15 mouse cellular contexts compared by ENCODE assay signal in genomic region chr16:55747250-55747649, GRCm38 (mm10).
DNase-seq lines count a peak whose midpoint lies in the region; ATAC-seq and TF ChIP-seq lines count a peak whose summit lies in the region.
"Had no signal": no experiment of that assay in that cellular context is flagged by ENCODE, and none has a peak within 500 bp of the region (broad histone marks: within the 10 kb centered on the region; RNA-seq: fewer than 3 reads in every experiment).

No protein-coding gene starts in this region.

- TF ChIP-seq EP300 in heart, adult 2 months (IDR thresholded peaks at IDR 0.05; ENCODE audit: insufficient read depth, low read depth, low read length), result no peak

- no peak for ATAC-seq in embryonic facial prominence, embryonic 11.5 days (replicated peaks; ENCODE audit: insufficient number of reproducible peaks, low FRiP score, low TSS enrichment, low read depth)
- ATAC-seq: intestine, postnatal 0 days had no signal

- DNase-seq in heart, adult 8-10 months (ENCODE audit: low spot score), result peak; percentile 21
- no peak for DNase-seq in heart, adult 2 months
- peak; percentile 27 for DNase-seq in CD4-positive, CD25-positive, alpha-beta regulatory T cell, adult 2 months (ENCODE audit: low read depth, low spot score)
- peak; percentile 68 for DNase-seq in embryonic facial prominence, embryonic 11.5 days (ENCODE audit: low spot score)
- DNase-seq in monocyte, adult 2 months (ENCODE audit: low read depth in 1 of 2, low spot score in 2 of 2), result peak; percentile 9 to 18
- no peak for DNase-seq in right cerebral cortex, postnatal 14 days
- no peak for DNase-seq in frontal cortex, adult 2 months (ENCODE audit: extremely low spot score in 1 of 2, low spot score in 1 of 2)
- no peak for DNase-seq in forebrain, embryonic 10.5 days (ENCODE audit: extremely low spot score, low spot score)
- DNase-seq: cerebellum, adult 18-20 months; kidney, postnatal 36 days; lung, adult 18-20 months; right cerebral cortex, postnatal 4 days; thymus, postnatal 25 days had no signal

- no peak overlapping the region for H3K4me3 ChIP-seq in heart, adult 2 months
- no peak overlapping the region for H3K4me3 ChIP-seq in embryonic facial prominence, embryonic 11.5 days (ENCODE audit: low read depth, low read length)
- H3K4me3 ChIP-seq in forebrain, embryonic 10.5 days, result no peak overlapping the region
- H3K4me3 ChIP-seq: midbrain, embryonic 10.5 days had no signal

- 65% methylated on average over 2 of the region's 2 CpGs for WGBS in heart, adult 2 months
- 24% methylated on average over 2 of the region's 2 CpGs for WGBS in embryonic facial prominence, embryonic 11.5 days
- WGBS in forebrain, embryonic 10.5 days, result 80% methylated on average over 2 of the region's 2 CpGs

- no peak overlapping the region for H3K4me2 ChIP-seq in embryonic facial prominence, embryonic 11.5 days (ENCODE audit: low read depth, low read length)

- no peak overlapping the region for H3K9ac ChIP-seq in heart, adult 2 months (ENCODE audit: low read depth, low read length)
- no peak overlapping the region for H3K9ac ChIP-seq in embryonic facial prominence, embryonic 11.5 days (replicated peaks; ENCODE audit: low read length)

- H3K79me2 ChIP-seq in heart, adult 2 months (replicated peaks; ENCODE audit: control insufficient read depth, insufficient read depth, low read length), result no peaks in the 10 kb centered on the region

- H3K9me3 ChIP-seq in embryonic facial prominence, embryonic 11.5 days (replicated peaks; ENCODE audit: control insufficient read depth, low read length), result no peaks in the 10 kb centered on the region
- no peaks in the 10 kb centered on the region for H3K9me3 ChIP-seq in forebrain, embryonic 10.5 days
- H3K9me3 ChIP-seq: midbrain, embryonic 10.5 days had no signal

- H3K4me1 ChIP-seq in heart, adult 2 months (ENCODE audit: control insufficient read depth, insufficient read depth, low read length), result no peaks in the 10 kb centered on the region
- H3K4me1 ChIP-seq in embryonic facial prominence, embryonic 11.5 days (ENCODE audit: control insufficient read depth, insufficient read depth, low read length), result no peaks in the 10 kb centered on the region
- no peaks in the 10 kb centered on the region for H3K4me1 ChIP-seq in forebrain, embryonic 10.5 days
- H3K4me1 ChIP-seq: midbrain, embryonic 10.5 days had no signal

- no peaks in the 10 kb centered on the region for H3K36me3 ChIP-seq in heart, adult 2 months (ENCODE audit: control insufficient read depth, insufficient read depth, low read length)
- no peaks in the 10 kb centered on the region for H3K36me3 ChIP-seq in embryonic facial prominence, embryonic 11.5 days (replicated peaks; ENCODE audit: control insufficient read depth, insufficient read depth, low read depth, low read length)
- H3K36me3 ChIP-seq in forebrain, embryonic 10.5 days (replicated peaks), result no peaks in the 10 kb centered on the region
- H3K36me3 ChIP-seq: midbrain, embryonic 10.5 days had no signal

- H3K27me3 ChIP-seq in heart, adult 2 months (ENCODE audit: control insufficient read depth, insufficient read depth, low read length), result no peaks in the 10 kb centered on the region
- H3K27me3 ChIP-seq in embryonic facial prominence, embryonic 11.5 days (ENCODE audit: control insufficient read depth, insufficient read depth, low read length), result no peaks in the 10 kb centered on the region
- H3K27me3 ChIP-seq in forebrain, embryonic 10.5 days (ENCODE audit: poor library complexity, severe bottlenecking), result no peaks in the 10 kb centered on the region

- no peak for TF ChIP-seq POLR2A in heart, adult 2 months (IDR thresholded peaks at IDR 0.05; ENCODE audit: insufficient read depth, low read depth, low read length)

- no peak overlapping the region for H3K27ac ChIP-seq in heart, adult 2 months
- no peak overlapping the region for H3K27ac ChIP-seq in embryonic facial prominence, embryonic 11.5 days (replicated peaks; ENCODE audit: low read depth, low read length)
- H3K27ac ChIP-seq in forebrain, embryonic 10.5 days, result no peak overlapping the region
- H3K27ac ChIP-seq: midbrain, embryonic 10.5 days had no signal

- intact Hi-C loops in heart, adult 2 months (cut with DNase I), result no loop called here

- no peak for TF ChIP-seq CTCF in heart, adult 2 months (IDR thresholded peaks at IDR 0.05)

Comparison
In these comparisons a context has a peak if more than half of its experiments do, and no peak if none do; other contexts are left out.
1. DNase-seq: peak in heart, adult 8-10 months (single experiment), CD4-positive, CD25-positive, alpha-beta regulatory T cell, adult 2 months (single experiment), embryonic facial prominence, embryonic 11.5 days (single experiment) and monocyte, adult 2 months (2 of 2); none in heart, adult 2 months (0 of 2), right cerebral cortex, postnatal 14 days (single experiment), frontal cortex, adult 2 months (0 of 2) and forebrain, embryonic 10.5 days (single experiment).